Mouse (Mus musculus) heart, embryonic 11.5 days (tissue): Measurements from ENCODE around the gene Ppp2r1b. TPM values are rescaled to one million over a fixed set of nuclear protein-coding genes. Genes with fewer than 3 reads are reported as not detected.

ENCODE experiments used
- polyA plus RNA-seq: library from polyadenylated mRNA; unstranded; fragments of >200 nt; fragmentation: Nextera tagmentation; extraction: Ambion mirVana; gene quantifications from 2 replicates; pipeline ENCODE4 v1.2.1, GENCODE M21; 2014

Gene Ppp2r1b
- polyA plus RNA-seq, 1 experiment from 2014 or later = 63.1 TPM

Other genes starting within 250 kb of the Ppp2r1b start
- 572 and 623 TPM in 2 replicates for gene Sdhd, start 241.5 kb upstream of the Ppp2r1b start, polyA plus RNA-seq
- gene Timm8b, start 241.4 kb upstream of the Ppp2r1b start, polyA plus RNA-seq = 292 and 318 TPM in 2 replicates
- 1.8 and 3.1 TPM in 2 replicates for gene Pih1d2, start 228.0 kb upstream of the Ppp2r1b start, polyA plus RNA-seq
- gene Nkapd1, start 227.8 kb upstream of the Ppp2r1b start, polyA plus RNA-seq = 20.2 and 21.3 TPM in 2 replicates
- 122 and 144 TPM in 2 replicates for gene Dlat, start 185.5 kb upstream of the Ppp2r1b start, polyA plus RNA-seq
- 7.3 and 7.5 TPM in 2 replicates for gene Dixdc1, start 105.8 kb upstream of the Ppp2r1b start, polyA plus RNA-seq
- 7.7 and 9.4 TPM in 2 replicates for gene 2310030G06Rik, start 98.8 kb upstream of the Ppp2r1b start, polyA plus RNA-seq
- 841 and 878 TPM in 2 replicates for gene Cryab, start 94.0 kb upstream of the Ppp2r1b start, polyA plus RNA-seq
- gene Hspb2, start 92.9 kb upstream of the Ppp2r1b start, polyA plus RNA-seq = 319 and 338 TPM in 2 replicates
- gene Fdxacb1, start 77.1 kb upstream of the Ppp2r1b start, polyA plus RNA-seq = 9.8 and 9.9 TPM in 2 replicates
- gene Alg9, start 70.3 kb upstream of the Ppp2r1b start, polyA plus RNA-seq = 34.2 and 37.3 TPM in 2 replicates
- 22.2 and 22.9 TPM in 2 replicates for gene 1110032A03Rik, start 69.8 kb upstream of the Ppp2r1b start, polyA plus RNA-seq
- 15.6 and 17.1 TPM in 2 replicates for gene Sik2, start 163.8 kb downstream of the Ppp2r1b start, polyA plus RNA-seq
- gene Btg4, start 215.6 kb downstream of the Ppp2r1b start, polyA plus RNA-seq = not detected in 2 replicates
- 7.2 and 10.2 TPM in 2 replicates for gene Layn, start 231.8 kb downstream of the Ppp2r1b start, polyA plus RNA-seq